Mouse (Mus musculus) yolk sac, embryonic 10.5 days (tissue): ENCODE measurements around the gene Slc26a3.

Source experiments
- DNase-seq: peaks from one replicate; pipeline ENCODE4 v3.0.0-alpha.2; 2017; ENCODE audit warnings: low spot score

The Slc26a3 gene

GRCm38 (mm10) chr12:31390571-31390970 is at the start of gene Slc26a3:
Slc26a3 (plus strand) TSS chr12:31390871.
- DNase-seq: no peak

- DNase-seq: no peak
Observed at GRCm38 (mm10) chr12:31350191-31350943, 40.3 kb upstream of the Slc26a3 start.

DNA sequence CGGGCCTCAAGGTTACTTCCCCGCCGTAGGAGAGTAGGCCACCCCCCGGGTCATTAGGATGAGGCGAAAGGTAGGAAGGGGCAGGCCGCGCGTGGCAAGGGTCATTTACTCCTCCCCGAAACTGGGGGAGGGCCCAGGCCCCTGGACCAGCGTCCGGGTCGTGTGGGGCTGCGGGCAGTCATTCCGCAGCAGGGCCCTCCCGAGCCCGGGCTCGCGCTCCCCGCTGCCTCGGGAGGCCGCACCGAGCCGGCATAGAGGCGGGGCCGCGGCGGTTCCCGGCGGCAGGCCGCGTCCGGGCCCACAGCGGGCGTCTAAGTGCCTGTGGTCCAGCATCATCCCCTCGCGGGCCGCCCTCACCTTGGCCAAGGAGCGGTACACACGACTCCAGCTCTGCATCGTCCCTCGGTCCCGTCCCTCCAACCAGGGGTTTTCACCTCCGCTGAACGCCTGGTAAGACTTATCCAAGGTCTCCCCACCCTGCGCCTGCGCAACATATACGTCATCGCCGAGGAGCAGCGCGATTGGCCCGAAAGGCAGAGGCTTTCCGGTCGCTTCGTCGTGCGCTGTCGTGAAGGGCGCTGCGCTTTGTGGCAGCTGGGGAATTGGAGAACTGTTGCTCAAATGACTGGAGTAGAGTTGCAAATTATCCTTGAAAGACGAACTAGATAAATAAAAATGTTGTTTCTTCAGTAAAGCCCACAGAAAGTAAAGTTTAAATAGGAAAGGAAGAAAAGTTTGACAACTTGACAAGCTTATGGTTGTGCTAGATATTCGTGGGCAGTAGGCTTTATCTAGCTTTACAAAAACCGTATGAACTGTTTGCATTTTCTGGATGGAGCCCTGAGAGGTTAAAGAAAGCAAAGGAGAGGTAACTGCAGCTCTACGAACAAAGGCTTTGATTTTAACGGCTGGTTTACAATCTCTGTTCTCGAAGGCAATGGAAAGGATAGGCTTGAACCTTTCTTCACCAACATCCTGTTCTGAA is 39.4 kb upstream of the Slc26a3 start, which contains the start of gene Dld:
Dld (minus strand) TSS at position 510 of the 985 bp plus-strand sequence.
- peak; percentile 96 for DNase-seq

GRCm38 (mm10) chr12:31366428-31366827 is 24.2 kb upstream of the Slc26a3 start:
- DNase-seq: no peak

GRCm38 (mm10) chr12:31367721-31368120 is 22.9 kb upstream of the Slc26a3 start:
- DNase-seq: no peak

DNA sequence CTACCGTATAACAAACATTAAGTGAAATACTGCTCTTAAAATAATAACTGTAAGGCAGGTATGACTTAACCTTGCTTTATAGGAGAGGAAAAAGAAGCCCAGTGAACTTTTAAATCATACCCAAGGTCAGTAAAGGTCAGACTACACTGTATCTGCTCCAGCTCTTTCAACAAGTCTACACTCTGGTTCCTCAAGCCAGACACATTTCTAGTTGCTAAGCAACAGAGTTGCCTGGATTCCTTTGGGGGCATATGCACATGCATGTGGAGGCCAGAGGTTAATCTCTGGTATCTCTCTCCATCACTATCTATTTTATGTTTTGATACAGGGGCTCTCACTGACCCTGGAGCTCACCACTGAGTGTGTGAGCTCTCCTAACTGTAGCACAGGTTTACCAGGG is 21.6 kb upstream of the Slc26a3 start:
- peak; percentile 59 for DNase-seq

DNA sequence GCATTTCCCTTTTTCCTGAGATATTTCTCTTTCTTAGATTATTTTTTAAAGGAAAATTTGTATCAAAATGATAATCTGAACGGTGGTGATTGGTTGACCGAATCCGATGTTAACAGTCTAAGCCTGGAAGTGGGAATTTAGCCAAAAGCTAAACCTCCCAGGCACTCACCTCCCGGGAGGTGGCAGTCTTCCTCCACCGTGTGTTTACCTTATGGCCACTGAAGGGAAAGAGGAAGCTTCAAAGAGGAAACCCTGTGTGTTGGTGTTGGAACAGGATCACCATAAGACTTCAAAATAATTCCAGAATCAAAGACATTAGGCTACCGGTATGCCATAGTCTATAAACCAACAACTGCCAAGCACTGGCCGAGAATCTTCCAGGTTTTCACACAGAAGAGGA is 21.0 kb upstream of the Slc26a3 start:
- no peak for DNase-seq

- DNase-seq: peak; percentile 58
Observed at GRCm38 (mm10) chr12:31374603-31375282, 15.9 kb upstream of the Slc26a3 start.

GRCm38 (mm10) chr12:31375283-31375615 is 15.4 kb upstream of the Slc26a3 start:
- DNase-seq: no peak

GRCm38 (mm10) chr12:31376326-31376950 is 14.2 kb upstream of the Slc26a3 start:
- peak; percentile 28 for DNase-seq

GRCm38 (mm10) chr12:31377241-31377640 is 13.4 kb upstream of the Slc26a3 start:
- DNase-seq: no peak

DNA sequence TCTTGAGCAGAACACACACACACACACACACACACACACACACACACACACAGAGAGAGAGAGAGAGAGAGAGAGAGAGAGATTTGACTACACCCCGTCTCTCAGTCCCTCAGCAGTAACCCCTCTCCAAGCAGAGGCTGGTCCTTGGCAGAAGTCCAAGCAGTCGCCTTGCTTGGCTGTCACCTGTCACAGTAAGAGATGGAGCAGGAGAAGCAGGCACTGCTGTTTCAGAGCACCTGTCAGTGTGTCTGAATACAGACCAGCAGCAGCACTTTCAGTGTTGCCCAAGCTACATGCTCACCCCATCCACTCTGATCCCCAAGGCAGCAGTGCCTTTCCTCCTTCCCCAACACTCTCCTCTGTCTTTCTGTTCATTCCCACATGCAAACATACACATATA is 9.8 kb upstream of the Slc26a3 start:
- no peak for DNase-seq

GRCm38 (mm10) chr12:31382451-31382850 is 8.2 kb upstream of the Slc26a3 start:
- DNase-seq: no peak

- no peak for DNase-seq
Observed at GRCm38 (mm10) chr12:31387303-31387702, 3.4 kb upstream of the Slc26a3 start.

- no peak for DNase-seq
Observed at GRCm38 (mm10) chr12:31391696-31392095, 1.0 kb downstream of the Slc26a3 start.

- DNase-seq: no peak
Observed at GRCm38 (mm10) chr12:31395895-31396294, 5.2 kb downstream of the Slc26a3 start.

GRCm38 (mm10) chr12:31397709-31398108 is 7.0 kb downstream of the Slc26a3 start:
- DNase-seq: no peak

DNA sequence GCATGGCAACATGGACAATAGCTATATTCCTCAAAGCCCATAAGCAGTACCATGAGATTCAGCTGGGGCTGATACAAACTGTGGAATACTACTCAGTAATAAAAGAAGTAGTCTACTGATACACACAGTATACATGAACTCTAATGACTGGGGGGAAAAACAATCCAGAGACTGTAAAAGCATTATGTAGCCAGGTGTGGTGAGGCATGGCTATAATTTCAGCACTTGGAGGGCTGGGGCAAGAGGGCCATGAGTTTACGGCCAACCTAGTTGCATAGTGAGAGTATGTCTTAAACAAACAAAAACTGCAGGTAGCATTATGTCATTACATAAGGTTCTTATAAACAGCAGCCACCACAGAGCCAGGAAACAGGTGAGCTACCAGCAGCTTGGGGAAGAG is 10.2 kb downstream of the Slc26a3 start:
- no peak for DNase-seq

DNA sequence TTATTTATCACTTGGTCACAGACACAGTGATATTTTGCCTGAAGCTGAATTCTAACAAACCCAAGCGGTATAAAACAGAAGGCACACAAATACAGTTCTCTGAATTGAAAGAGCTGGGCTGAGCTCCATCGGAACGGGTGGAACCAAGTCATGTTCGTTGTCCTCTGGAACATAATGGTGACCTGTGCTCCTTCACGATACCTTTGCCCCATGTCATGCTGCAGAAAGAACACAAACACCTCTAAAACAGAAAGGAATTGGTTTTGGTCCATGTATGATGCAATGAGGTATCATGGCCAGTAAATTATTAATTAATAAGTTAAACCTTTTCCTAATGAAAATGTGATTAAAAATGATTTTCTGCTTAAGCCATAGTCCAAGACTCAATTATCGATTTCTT is 11.3 kb downstream of the Slc26a3 start:
- DNase-seq: no peak

DNA sequence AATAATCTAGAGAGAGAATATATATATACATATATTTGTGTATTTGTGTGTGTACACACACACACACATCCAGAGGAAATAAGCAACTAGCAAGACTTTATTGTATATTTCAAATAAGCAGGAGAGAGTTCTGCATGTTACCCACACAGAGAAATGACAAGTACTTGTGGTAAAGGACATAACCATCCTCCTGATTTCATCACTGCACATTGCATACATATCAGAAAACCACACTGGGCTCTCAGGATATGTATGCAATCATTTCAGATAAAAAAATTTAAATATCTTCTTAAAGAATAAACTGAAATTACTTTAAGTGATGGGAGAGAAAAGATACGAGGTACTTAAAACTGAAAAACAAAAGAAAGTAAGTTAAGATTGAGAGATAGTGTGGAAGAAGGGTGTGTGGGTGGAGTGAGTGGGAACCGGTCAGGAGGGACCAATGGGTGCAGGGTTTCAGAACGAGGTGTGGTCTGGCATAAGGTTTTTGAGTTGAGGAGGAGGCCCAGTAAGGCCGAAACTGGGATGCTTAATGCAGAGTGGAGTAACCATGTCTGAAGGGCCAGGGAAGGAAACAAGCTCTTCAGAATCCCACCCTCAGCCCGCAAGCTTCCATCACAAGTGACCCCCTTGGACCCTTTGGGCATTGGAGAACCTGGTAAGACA is 14.0 kb downstream of the Slc26a3 start:
- DNase-seq: no peak

DNA sequence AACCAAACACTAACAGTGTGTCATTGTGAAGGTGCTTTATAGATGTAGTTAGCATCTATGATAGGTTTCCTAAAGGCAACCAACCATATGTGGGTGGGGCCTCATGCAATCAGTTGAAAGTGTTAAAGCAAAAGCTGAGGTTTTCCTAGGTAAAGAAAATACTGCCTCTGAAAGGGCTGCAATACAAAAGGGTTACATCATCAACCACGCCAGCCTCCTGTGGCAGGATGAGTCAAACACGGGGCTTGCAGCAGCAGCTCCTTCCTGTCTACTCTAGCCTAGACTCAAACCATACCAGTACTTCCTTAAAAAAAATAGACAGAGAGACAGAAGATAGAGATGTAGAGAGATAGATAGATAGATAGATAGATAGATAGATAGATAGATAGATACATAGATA is 25.3 kb downstream of the Slc26a3 start:
- no peak for DNase-seq
